Mouse (Mus musculus) midbrain, postnatal 0 days (tissue): Measurements from ENCODE around the gene Tet1. TPM values are rescaled to one million over a fixed set of nuclear protein-coding genes. Genes with fewer than 3 reads are reported as not detected.

ENCODE experiments used
- ATAC-seq: fragments of 200-750 bp; cut with Nextera tagmentation; 2 replicates; pipeline ENCODE4 v1.8.0; 2017; ENCODE audit warnings: moderate number of reproducible peaks, mild to moderate bottlenecking, moderate TSS enrichment, moderate library complexity; ENCODE audit not compliant: low FRiP score
- DNase-seq: peaks from one replicate; pipeline ENCODE4 v3.0.0-alpha.2; 2015; ENCODE audit warnings: low spot score
- H3K27ac ChIP-seq: fragments of 300-500 bp; sonication (generic); 2 replicates; pipeline ENCODE4 v1.5.1; 2014; ENCODE audit warnings: low read depth, mild to moderate bottlenecking, low read length, mixed read lengths
- H3K27me3 ChIP-seq: fragments of 300-500 bp; sonication (generic); 2 replicates; pipeline ENCODE4 v1.6.1; 2014; ENCODE audit warnings: low read length, control low read depth, mixed read lengths; ENCODE audit not compliant: insufficient read depth
- H3K36me3 ChIP-seq: fragments of 300-500 bp; sonication (generic); 2 replicates; pipeline ENCODE4 v1.6.1; 2014; ENCODE audit warnings: low read length, control low read depth, mixed read lengths; ENCODE audit not compliant: insufficient read depth
- H3K4me1 ChIP-seq: fragments of 300-500 bp; sonication (generic); 2 replicates; pipeline ENCODE4 v1.6.1; 2014; ENCODE audit warnings: mild to moderate bottlenecking, control low read depth, antibody characterized with exemption, low read length, mixed read lengths; ENCODE audit not compliant: insufficient read depth
- H3K4me2 ChIP-seq: fragments of 300-500 bp; sonication (generic); 2 replicates; pipeline ENCODE4 v1.6.1; 2014; ENCODE audit warnings: low read depth, mild to moderate bottlenecking, low read length, mixed read lengths; ENCODE audit not compliant: poor library complexity, severe bottlenecking
- H3K4me3 ChIP-seq: fragments of 300-500 bp; sonication (generic); 2 replicates; pipeline ENCODE4 v1.5.1; 2014; ENCODE audit warnings: low read depth, mild to moderate bottlenecking, low read length, moderate library complexity
- H3K9ac ChIP-seq: fragments of 300-500 bp; sonication (generic); replicated peaks from 2 replicates; pipeline ENCODE4 v1.6.1; 2014; ENCODE audit warnings: mild to moderate bottlenecking, low read length, moderate library complexity, mixed read lengths; ENCODE audit not compliant: poor library complexity, severe bottlenecking
- H3K9me3 ChIP-seq: fragments of 300-500 bp; sonication (generic); 2 replicates; pipeline ENCODE4 v1.6.1; 2016; ENCODE audit warnings: low read length, control low read depth
- CTCF ChIP-seq: IDR thresholded peaks from 2 replicates; pipeline ENCODE4 v1.5.1; 2016; ENCODE audit warnings: antibody characterized with exemption, mild to moderate bottlenecking
- WGBS: fragments of 180-500 bp; shearing (Covaris S2); extraction: QIAGEN DNeasy Blood & Tissue Kit; methylation state at CpG from one replicate; pipeline ENCODE4 v1.1.7; 2014; 5-methylcytosine and 5-hydroxymethylcytosine counted together
- polyA plus RNA-seq: library from polyadenylated mRNA; unstranded; fragments of >200 nt; fragmentation: Nextera tagmentation; extraction: Ambion mirVana; gene quantifications from 2 replicates; pipeline ENCODE4 v1.2.1, GENCODE M21; 2015
- total RNA-seq: library from RNA; depleted of rRNA; stranded (reverse); fragments of >200 nt; gene quantifications from 2 replicates; pipeline ENCODE4 v1.2.3, GENCODE M21; 2014

The Tet1 gene
- total and polyA plus RNA-seq, 2 experiments from 2014 or later = 29.0 to 34.9 TPM

- Histone ChIP-seq H3K27ac (no peak overlapping the region), H3K4me3 (no peak overlapping the region), H3K36me3 (no peaks in the 10 kb centered on the region), H3K4me2 (no peak overlapping the region), H3K27me3 (no peaks in the 10 kb centered on the region), H3K9me3 (no peaks in the 10 kb centered on the region), H3K4me1 (peaks cover 12% of the 10 kb centered on the region; the same call in 1 of the 2 replicates), H3K9ac (no peak overlapping the region)
- TF ChIP-seq CTCF = peak; percentile 63
- 97% methylated on average over 1 of the region's 1 CpGs for WGBS
- ATAC-seq (no peak), DNase-seq (peak; percentile 26)
These were observed 46.4 kb downstream of the Tet1 start for GRCm38 (mm10) chr10:62862435-62862834.

GRCm38 (mm10) chr10:62858967-62859366, 49.8 kb downstream of the Tet1 start:
- no peak overlapping the region for H3K4me2 ChIP-seq
- TF ChIP-seq CTCF = no peak
- no peaks in the 10 kb centered on the region for H3K9me3 ChIP-seq
- no peak overlapping the region for H3K4me3 ChIP-seq
- DNase-seq (no peak), ATAC-seq (no peak)
- no peak overlapping the region for H3K27ac ChIP-seq
- no peak overlapping the region for H3K9ac ChIP-seq
- peaks cover 12% of the 10 kb centered on the region; the same call in 1 of the 2 replicates for H3K4me1 ChIP-seq
- 95% methylated on average over 5 of the region's 5 CpGs for WGBS
- no peaks in the 10 kb centered on the region for H3K36me3 ChIP-seq
- H3K27me3 ChIP-seq = no peaks in the 10 kb centered on the region

DNA sequence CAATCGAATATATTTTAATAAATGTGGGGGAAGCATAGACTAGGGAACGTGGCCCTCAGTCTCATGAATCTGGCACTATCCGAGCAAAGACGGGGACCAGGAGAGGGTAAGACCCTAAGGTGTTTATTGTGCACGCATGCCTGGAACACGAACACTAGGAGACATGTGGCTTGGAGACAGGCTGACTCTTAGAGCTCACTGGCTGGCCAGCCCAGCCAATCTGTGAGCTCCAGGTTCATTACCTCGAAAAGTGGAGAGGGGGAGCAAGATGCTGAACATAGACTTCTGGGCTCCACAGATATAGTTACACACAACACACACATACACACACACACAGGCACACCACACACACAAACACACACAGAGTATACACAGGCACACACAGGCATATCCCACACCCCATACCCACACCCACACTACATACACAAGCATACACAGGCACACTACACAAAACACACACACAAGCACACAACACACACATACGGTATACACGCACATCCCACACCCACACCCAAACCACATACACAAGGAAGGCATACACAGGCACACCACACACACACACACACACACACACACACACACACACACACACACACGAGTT, 52.0 kb downstream of the Tet1 start:
- Histone ChIP-seq H3K9me3 (no peaks in the 10 kb centered on the region), H3K4me1 (0 out of 2 replicates have a peak, but pooled peaks cover 3% of the 10 kb centered on the region), H3K36me3 (no peaks in the 10 kb centered on the region), H3K27ac (0 out of 2 replicates have a peak overlapping the region, but pooled peaks have one; percentile 55), H3K4me2 (no peak overlapping the region), H3K9ac (no peak overlapping the region), H3K4me3 (no peak overlapping the region), H3K27me3 (no peaks in the 10 kb centered on the region)
- 71% methylated on average over 10 of the region's 10 CpGs for WGBS
- peak; percentile 83 for DNase-seq
- no peak for TF ChIP-seq CTCF
- peak; percentile 87 for ATAC-seq

GRCm38 (mm10) chr10:62854992-62855391, 53.8 kb downstream of the Tet1 start:
- no peak for DNase-seq
- Histone ChIP-seq H3K9ac (no peak overlapping the region), H3K36me3 (no peaks in the 10 kb centered on the region), H3K4me2 (no peak overlapping the region), H3K9me3 (no peaks in the 10 kb centered on the region), H3K4me1 (no peaks in the 10 kb centered on the region), H3K27me3 (no peaks in the 10 kb centered on the region), H3K27ac (no peak overlapping the region), H3K4me3 (no peak overlapping the region)
- TF ChIP-seq CTCF = no peak
- ATAC-seq = no peak
- WGBS = 82% methylated on average over 2 of the region's 2 CpGs

GRCm38 (mm10) chr10:62854581-62854980, 54.2 kb downstream of the Tet1 start:
- no peak overlapping the region for H3K27ac ChIP-seq
- H3K27me3 ChIP-seq = no peaks in the 10 kb centered on the region
- H3K36me3 ChIP-seq = no peaks in the 10 kb centered on the region
- no peak overlapping the region for H3K4me2 ChIP-seq
- no peak for TF ChIP-seq CTCF
- H3K4me1 ChIP-seq = no peaks in the 10 kb centered on the region
- WGBS = 89% methylated on average over 4 of the region's 4 CpGs
- ATAC-seq (no peak), DNase-seq (no peak)
- H3K4me3 ChIP-seq = no peak overlapping the region
- no peak overlapping the region for H3K9ac ChIP-seq
- H3K9me3 ChIP-seq = no peaks in the 10 kb centered on the region

GRCm38 (mm10) chr10:62851578-62851977, 57.2 kb downstream of the Tet1 start:
- H3K9ac ChIP-seq = no peak overlapping the region
- TF ChIP-seq CTCF = no peak
- DNase-seq (no peak), ATAC-seq (no peak)
- H3K9me3 ChIP-seq = no peaks in the 10 kb centered on the region
- no peak overlapping the region for H3K4me2 ChIP-seq
- no peak overlapping the region for H3K4me3 ChIP-seq
- no peaks in the 10 kb centered on the region for H3K4me1 ChIP-seq
- 86% methylated on average over 7 of the region's 7 CpGs for WGBS
- no peaks in the 10 kb centered on the region for H3K27me3 ChIP-seq
- H3K36me3 ChIP-seq = no peaks in the 10 kb centered on the region
- no peak overlapping the region for H3K27ac ChIP-seq
